Mouse (Mus musculus): ENCODE data around the gene Inka2. TPM values are rescaled to one million over a fixed set of nuclear protein-coding genes. Genes with fewer than 3 reads are reported as not detected.

Inka2 gene
- polyA plus RNA-seq, 1 experiment from 2014 or later = 1.8 TPM

GRCm38 (mm10) chr3:105746542-105746941, 42.1 kb downstream of the Inka2 start:
- Histone ChIP-seq H3K27me3 (ENCODE audit: control insufficient read depth, insufficient read depth, low read length) (no peaks in the 10 kb centered on the region), H3K36me3 (ENCODE audit: control insufficient read depth, insufficient read depth, low read length) (no peaks in the 10 kb centered on the region), H3K4me3 (ENCODE audit: low read depth, low read length) (no peak overlapping the region), H3K4me2 (no peak overlapping the region), H3K9me3 (replicated peaks; ENCODE audit: control insufficient read depth, low read length) (no peaks in the 10 kb centered on the region), H3K27ac (ENCODE audit: low read depth, low read length) (no peak overlapping the region), H3K4me1 (ENCODE audit: control insufficient read depth, insufficient read depth, low read length) (no peaks in the 10 kb centered on the region), H3K9ac (ENCODE audit: low read depth, low read length) (no peak overlapping the region)
- 86% methylated on average over 2 of the region's 2 CpGs for WGBS (ENCODE audit: insufficient replicate concordance)
- ATAC-seq (replicated peaks; ENCODE audit: insufficient number of reproducible peaks, low FRiP score, low TSS enrichment) = no peak

GRCm38 (mm10) chr3:105750810-105751209, 46.4 kb downstream of the Inka2 start:
- Histone ChIP-seq H3K4me2 (no peak overlapping the region), H3K4me3 (ENCODE audit: low read depth, low read length) (no peak overlapping the region), H3K9me3 (replicated peaks; ENCODE audit: control insufficient read depth, low read length) (no peaks in the 10 kb centered on the region), H3K4me1 (ENCODE audit: control insufficient read depth, insufficient read depth, low read length) (no peaks in the 10 kb centered on the region), H3K27ac (ENCODE audit: low read depth, low read length) (no peak overlapping the region), H3K36me3 (ENCODE audit: control insufficient read depth, insufficient read depth, low read length) (no peaks in the 10 kb centered on the region), H3K9ac (ENCODE audit: low read depth, low read length) (no peak overlapping the region), H3K27me3 (ENCODE audit: control insufficient read depth, insufficient read depth, low read length) (no peaks in the 10 kb centered on the region)
- no peak for ATAC-seq (replicated peaks; ENCODE audit: insufficient number of reproducible peaks, low FRiP score, low TSS enrichment)
- 46% methylated on average over 2 of the region's 2 CpGs for WGBS (ENCODE audit: insufficient replicate concordance)

GRCm38 (mm10) chr3:105754184-105754583, 49.8 kb downstream of the Inka2 start:
- no peak overlapping the region for H3K4me3 ChIP-seq (ENCODE audit: low read depth, low read length)
- no peaks in the 10 kb centered on the region for H3K36me3 ChIP-seq (ENCODE audit: control insufficient read depth, insufficient read depth, low read length)
- H3K9me3 ChIP-seq (replicated peaks; ENCODE audit: control insufficient read depth, low read length) = no peaks in the 10 kb centered on the region
- H3K27me3 ChIP-seq (ENCODE audit: control insufficient read depth, insufficient read depth, low read length) = no peaks in the 10 kb centered on the region
- H3K4me1 ChIP-seq (ENCODE audit: control insufficient read depth, insufficient read depth, low read length) = 0 out of 2 replicates have a peak, but pooled peaks cover 2% of the 10 kb centered on the region
- H3K9ac ChIP-seq (ENCODE audit: low read depth, low read length) = no peak overlapping the region
- ATAC-seq (replicated peaks; ENCODE audit: insufficient number of reproducible peaks, low FRiP score, low TSS enrichment) = no peak
- 82% methylated on average over 2 of the region's 3 CpGs for WGBS (ENCODE audit: insufficient replicate concordance)
- no peak overlapping the region for H3K4me2 ChIP-seq
- H3K27ac ChIP-seq (ENCODE audit: low read depth, low read length) = no peak overlapping the region

GRCm38 (mm10) chr3:105755123-105755522, 50.7 kb downstream of the Inka2 start:
- ATAC-seq (replicated peaks; ENCODE audit: insufficient number of reproducible peaks, low FRiP score, low TSS enrichment) = no peak
- Histone ChIP-seq H3K36me3 (ENCODE audit: control insufficient read depth, insufficient read depth, low read length) (no peaks in the 10 kb centered on the region), H3K27ac (ENCODE audit: low read depth, low read length) (no peak overlapping the region), H3K9ac (ENCODE audit: low read depth, low read length) (no peak overlapping the region), H3K4me2 (no peak overlapping the region), H3K9me3 (replicated peaks; ENCODE audit: control insufficient read depth, low read length) (no peaks in the 10 kb centered on the region), H3K4me3 (ENCODE audit: low read depth, low read length) (no peak overlapping the region), H3K27me3 (ENCODE audit: control insufficient read depth, insufficient read depth, low read length) (no peaks in the 10 kb centered on the region), H3K4me1 (ENCODE audit: control insufficient read depth, insufficient read depth, low read length) (0 out of 2 replicates have a peak, but pooled peaks cover 2% of the 10 kb centered on the region)
- WGBS (ENCODE audit: insufficient replicate concordance) = 94% methylated on average over 9 of the region's 9 CpGs

- Histone ChIP-seq H3K4me2 (no peak overlapping the region), H3K9ac (ENCODE audit: low read depth, low read length) (no peak overlapping the region), H3K4me1 (ENCODE audit: control insufficient read depth, insufficient read depth, low read length) (0 out of 2 replicates have a peak, but pooled peaks cover 2% of the 10 kb centered on the region), H3K27me3 (ENCODE audit: control insufficient read depth, insufficient read depth, low read length) (no peaks in the 10 kb centered on the region), H3K27ac (ENCODE audit: low read depth, low read length) (no peak overlapping the region), H3K36me3 (ENCODE audit: control insufficient read depth, insufficient read depth, low read length) (no peaks in the 10 kb centered on the region), H3K4me3 (ENCODE audit: low read depth, low read length) (no peak overlapping the region), H3K9me3 (replicated peaks; ENCODE audit: control insufficient read depth, low read length) (no peaks in the 10 kb centered on the region)
- ATAC-seq (replicated peaks; ENCODE audit: insufficient number of reproducible peaks, low FRiP score, low TSS enrichment) = no peak
- WGBS (ENCODE audit: insufficient replicate concordance) = 86% methylated on average over 2 of the region's 2 CpGs
Measured at GRCm38 (mm10) chr3:105756505-105756904, 52.1 kb downstream of the Inka2 start.

- no peak for ATAC-seq (replicated peaks; ENCODE audit: insufficient number of reproducible peaks, low FRiP score, low TSS enrichment)
- H3K27ac ChIP-seq (ENCODE audit: low read depth, low read length) = no peak overlapping the region
- WGBS (ENCODE audit: insufficient replicate concordance) = 82% methylated on average over 6 of the region's 6 CpGs
Measured at GRCm38 (mm10) chr3:105757323-105758083, 53.1 kb downstream of the Inka2 start.

GRCm38 (mm10) chr3:105758098-105758497, 53.7 kb downstream of the Inka2 start:
- no peak for ATAC-seq (replicated peaks; ENCODE audit: insufficient number of reproducible peaks, low FRiP score, low TSS enrichment)
- Histone ChIP-seq H3K4me1 (ENCODE audit: control insufficient read depth, insufficient read depth, low read length) (0 out of 2 replicates have a peak, but pooled peaks cover 2% of the 10 kb centered on the region), H3K36me3 (ENCODE audit: control insufficient read depth, insufficient read depth, low read length) (no peaks in the 10 kb centered on the region), H3K4me3 (ENCODE audit: low read depth, low read length) (no peak overlapping the region), H3K27me3 (ENCODE audit: control insufficient read depth, insufficient read depth, low read length) (no peaks in the 10 kb centered on the region), H3K27ac (ENCODE audit: low read depth, low read length) (no peak overlapping the region), H3K4me2 (no peak overlapping the region), H3K9me3 (replicated peaks; ENCODE audit: control insufficient read depth, low read length) (no peaks in the 10 kb centered on the region), H3K9ac (ENCODE audit: low read depth, low read length) (no peak overlapping the region)

More at GRCm38 (mm10) chr3:105757323-105758083, 53.1 kb downstream of the Inka2 start:
- 0 out of 2 replicates have a peak, but pooled peaks cover 2% of the 10 kb centered on the region for H3K4me1 ChIP-seq (ENCODE audit: control insufficient read depth, insufficient read depth, low read length)
- no peaks in the 10 kb centered on the region for H3K36me3 ChIP-seq (ENCODE audit: control insufficient read depth, insufficient read depth, low read length)
- no peaks in the 10 kb centered on the region for H3K9me3 ChIP-seq (replicated peaks; ENCODE audit: control insufficient read depth, low read length)
- H3K4me3 ChIP-seq (ENCODE audit: low read depth, low read length) = no peak overlapping the region
- no peak overlapping the region for H3K9ac ChIP-seq (ENCODE audit: low read depth, low read length)
- H3K4me2 ChIP-seq = no peak overlapping the region
- H3K27me3 ChIP-seq (ENCODE audit: control insufficient read depth, insufficient read depth, low read length) = no peaks in the 10 kb centered on the region

- Histone ChIP-seq H3K27ac (ENCODE audit: low read depth, low read length) (no peak overlapping the region), H3K27me3 (ENCODE audit: control insufficient read depth, insufficient read depth, low read length) (no peaks in the 10 kb centered on the region), H3K9me3 (replicated peaks; ENCODE audit: control insufficient read depth, low read length) (no peaks in the 10 kb centered on the region), H3K36me3 (ENCODE audit: control insufficient read depth, insufficient read depth, low read length) (no peaks in the 10 kb centered on the region), H3K4me3 (ENCODE audit: low read depth, low read length) (no peak overlapping the region), H3K4me1 (ENCODE audit: control insufficient read depth, insufficient read depth, low read length) (peaks cover 6% of the 10 kb centered on the region; the same call in 1 of the 2 replicates), H3K9ac (ENCODE audit: low read depth, low read length) (no peak overlapping the region), H3K4me2 (no peak overlapping the region)
- WGBS (ENCODE audit: insufficient replicate concordance) = 70% methylated on average over 4 of the region's 4 CpGs
- ATAC-seq (replicated peaks; ENCODE audit: insufficient number of reproducible peaks, low FRiP score, low TSS enrichment) = no peak
Measured at GRCm38 (mm10) chr3:105758658-105759057, 54.3 kb downstream of the Inka2 start.

GRCm38 (mm10) chr3:105760063-105760462, 55.7 kb downstream of the Inka2 start:
- no peaks in the 10 kb centered on the region for H3K36me3 ChIP-seq (ENCODE audit: control insufficient read depth, insufficient read depth, low read length)
- WGBS (ENCODE audit: insufficient replicate concordance) = 92% methylated on average over 3 of the region's 3 CpGs
- no peak overlapping the region for H3K27ac ChIP-seq (ENCODE audit: low read depth, low read length)
- H3K4me2 ChIP-seq = no peak overlapping the region
- no peak for ATAC-seq (replicated peaks; ENCODE audit: insufficient number of reproducible peaks, low FRiP score, low TSS enrichment)
- no peak overlapping the region for H3K9ac ChIP-seq (ENCODE audit: low read depth, low read length)
- H3K4me1 ChIP-seq (ENCODE audit: control insufficient read depth, insufficient read depth, low read length) = peaks cover 7% of the 10 kb centered on the region; the same call in 1 of the 2 replicates
- no peak overlapping the region for H3K4me3 ChIP-seq (ENCODE audit: low read depth, low read length)
- no peaks in the 10 kb centered on the region for H3K9me3 ChIP-seq (replicated peaks; ENCODE audit: control insufficient read depth, low read length)
- no peaks in the 10 kb centered on the region for H3K27me3 ChIP-seq (ENCODE audit: control insufficient read depth, insufficient read depth, low read length)

All from heart, embryonic 11.5 days (tissue).